Mouse (Mus musculus) forebrain, embryonic 14.5 days (tissue): ENCODE measurements around the gene Slc7a11. TPM values are rescaled to one million over a fixed set of nuclear protein-coding genes. Genes with fewer than 3 reads are reported as not detected.

Experiments used
- ATAC-seq: fragments of 200-750 bp; cut with Nextera tagmentation; 2 replicates; pipeline ENCODE4 v1.8.0; 2017; ENCODE audit warnings: mild to moderate bottlenecking, moderate library complexity
- DNase-seq: peaks from one replicate; pipeline ENCODE4 v3.0.0-alpha.2; 2015; ENCODE audit warnings: low spot score
- H3K27ac ChIP-seq: fragments of 300-500 bp; sonication (generic); 2 replicates; pipeline ENCODE4 v1.5.1; 2014; ENCODE audit warnings: low read depth, mild to moderate bottlenecking, control low read depth, low read length, moderate library complexity
- H3K27me3 ChIP-seq: fragments of 300-500 bp; sonication (generic); replicated peaks from 2 replicates; pipeline ENCODE4 v1.6.1; 2014; ENCODE audit warnings: low read length, control low read depth, mixed read lengths; ENCODE audit not compliant: control insufficient read depth, insufficient read depth
- H3K36me3 ChIP-seq: fragments of 300-500 bp; sonication (generic); 2 replicates; pipeline ENCODE4 v1.6.1; 2014; ENCODE audit warnings: low read length, control low read depth; ENCODE audit not compliant: control insufficient read depth, insufficient read depth
- H3K4me1 ChIP-seq: fragments of 300-500 bp; sonication (generic); 2 replicates; pipeline ENCODE4 v1.6.1; 2014; ENCODE audit warnings: antibody characterized with exemption, low read length, control low read depth; ENCODE audit not compliant: control insufficient read depth, insufficient read depth
- H3K4me2 ChIP-seq: fragments of 300-500 bp; sonication (generic); 2 replicates; pipeline ENCODE4 v1.6.1; 2014; ENCODE audit warnings: mild to moderate bottlenecking, control low read depth, low read length
- H3K4me3 ChIP-seq: fragments of 300-500 bp; sonication (generic); 2 replicates; pipeline ENCODE4 v1.5.1; 2014; ENCODE audit warnings: low read depth, low read length, control low read depth
- H3K9ac ChIP-seq: fragments of 300-500 bp; sonication (generic); 2 replicates; pipeline ENCODE4 v1.6.1; 2014; ENCODE audit warnings: mild to moderate bottlenecking, low read length, control low read depth, moderate library complexity
- H3K9me3 ChIP-seq: fragments of 300-500 bp; sonication (generic); replicated peaks from 2 replicates; pipeline ENCODE4 v1.6.1; 2016; ENCODE audit warnings: low read length, control low read depth, mixed read lengths; ENCODE audit not compliant: control insufficient read depth
- WGBS: fragments of 180-500 bp; shearing (Covaris S2); extraction: QIAGEN DNeasy Blood & Tissue Kit; methylation state at CpG from one replicate; pipeline ENCODE4 v1.1.7; 2014; 5-methylcytosine and 5-hydroxymethylcytosine counted together
- polyA plus RNA-seq: library from polyadenylated mRNA; unstranded; fragments of >200 nt; fragmentation: Nextera tagmentation; extraction: Ambion mirVana; gene quantifications from 2 replicates; pipeline ENCODE4 v1.2.1, GENCODE M21; 2014

Slc7a11 gene
- polyA plus RNA-seq, 1 experiment from 2014 or later = 1.9 TPM

GRCm38 (mm10) chr3:49913929-49914328, 529.5 kb downstream of the Slc7a11 start:
- H3K9ac ChIP-seq = no peak overlapping the region
- ATAC-seq (no peak), DNase-seq (peak; percentile 8)
- H3K27ac ChIP-seq = no peak overlapping the region
- WGBS = 81% methylated on average over 2 of the region's 2 CpGs
- no peaks in the 10 kb centered on the region for H3K4me1 ChIP-seq
- no peaks in the 10 kb centered on the region for H3K9me3 ChIP-seq
- H3K4me3 ChIP-seq = no peak overlapping the region
- H3K36me3 ChIP-seq = no peaks in the 10 kb centered on the region
- no peaks in the 10 kb centered on the region for H3K27me3 ChIP-seq
- no peak overlapping the region for H3K4me2 ChIP-seq

- Histone ChIP-seq H3K27me3 (no peaks in the 10 kb centered on the region), H3K36me3 (no peaks in the 10 kb centered on the region), H3K9ac (no peak overlapping the region), H3K4me3 (no peak overlapping the region), H3K4me2 (no peak overlapping the region), H3K9me3 (no peaks in the 10 kb centered on the region), H3K4me1 (no peaks in the 10 kb centered on the region), H3K27ac (no peak overlapping the region)
- DNase-seq = no peak
- ATAC-seq = no peak
- 14% methylated on average over 1 of the region's 1 CpGs for WGBS
Observed at GRCm38 (mm10) chr3:49910922-49911321, 532.5 kb downstream of the Slc7a11 start.

- Histone ChIP-seq H3K9me3 (no peaks in the 10 kb centered on the region), H3K4me1 (no peaks in the 10 kb centered on the region), H3K4me3 (no peak overlapping the region), H3K27me3 (no peaks in the 10 kb centered on the region), H3K36me3 (no peaks in the 10 kb centered on the region), H3K9ac (no peak overlapping the region), H3K4me2 (no peak overlapping the region), H3K27ac (no peak overlapping the region)
- DNase-seq (no peak), ATAC-seq (no peak)
- 68% methylated on average over 12 of the region's 12 CpGs for WGBS
Observed at GRCm38 (mm10) chr3:49908426-49909341, 534.7 kb downstream of the Slc7a11 start.

DNA sequence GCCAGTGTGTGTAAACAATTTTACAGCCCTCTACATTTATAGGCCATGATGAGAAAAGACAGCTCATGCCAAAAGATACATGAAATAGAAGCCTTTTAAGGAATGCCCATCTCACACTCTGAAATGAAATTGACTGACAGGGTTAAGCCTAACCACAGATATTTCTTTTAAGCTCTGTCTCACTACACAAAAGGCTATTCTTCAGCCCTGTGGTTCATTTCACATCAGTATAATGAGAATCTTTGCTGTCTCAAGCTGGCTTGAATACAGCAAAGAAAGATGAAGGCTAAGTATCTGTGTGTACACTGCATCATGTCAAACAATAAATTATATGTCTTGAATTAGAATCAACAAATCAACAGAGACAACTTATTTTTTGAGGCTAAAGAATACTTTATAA, 549.5 kb downstream of the Slc7a11 start:
- Histone ChIP-seq H3K27me3 (no peaks in the 10 kb centered on the region), H3K9me3 (no peaks in the 10 kb centered on the region), H3K36me3 (no peaks in the 10 kb centered on the region), H3K27ac (no peak overlapping the region), H3K9ac (no peak overlapping the region), H3K4me2 (no peak overlapping the region), H3K4me3 (no peak overlapping the region), H3K4me1 (no peaks in the 10 kb centered on the region)
- ATAC-seq (no peak), DNase-seq (peak; percentile 32)

- H3K4me1 ChIP-seq = no peaks in the 10 kb centered on the region
- no peak for ATAC-seq
Observed at GRCm38 (mm10) chr3:49887359-49887758, 556.1 kb downstream of the Slc7a11 start.

GRCm38 (mm10) chr3:49886220-49886945, 557.0 kb downstream of the Slc7a11 start:
- 11% methylated on average over 8 of the region's 8 CpGs for WGBS
- no peaks in the 10 kb centered on the region for H3K27me3 ChIP-seq
- no peaks in the 10 kb centered on the region for H3K4me1 ChIP-seq
- no peaks in the 10 kb centered on the region for H3K9me3 ChIP-seq
- no peaks in the 10 kb centered on the region for H3K36me3 ChIP-seq
- no peak overlapping the region for H3K27ac ChIP-seq
- peak; percentile 93 for ATAC-seq
- no peak overlapping the region for H3K4me3 ChIP-seq
- H3K4me2 ChIP-seq = no peak overlapping the region
- no peak overlapping the region for H3K9ac ChIP-seq
- peak; percentile 76 for DNase-seq

More at GRCm38 (mm10) chr3:49887359-49887758, 556.1 kb downstream of the Slc7a11 start:
- no peak overlapping the region for H3K27ac ChIP-seq
- H3K4me2 ChIP-seq = no peak overlapping the region
- no peaks in the 10 kb centered on the region for H3K36me3 ChIP-seq
- H3K27me3 ChIP-seq = no peaks in the 10 kb centered on the region
- DNase-seq = no peak
- no peak overlapping the region for H3K9ac ChIP-seq
- no peak overlapping the region for H3K4me3 ChIP-seq
- WGBS = 53% methylated on average over 2 of the region's 2 CpGs
- no peaks in the 10 kb centered on the region for H3K9me3 ChIP-seq

DNA sequence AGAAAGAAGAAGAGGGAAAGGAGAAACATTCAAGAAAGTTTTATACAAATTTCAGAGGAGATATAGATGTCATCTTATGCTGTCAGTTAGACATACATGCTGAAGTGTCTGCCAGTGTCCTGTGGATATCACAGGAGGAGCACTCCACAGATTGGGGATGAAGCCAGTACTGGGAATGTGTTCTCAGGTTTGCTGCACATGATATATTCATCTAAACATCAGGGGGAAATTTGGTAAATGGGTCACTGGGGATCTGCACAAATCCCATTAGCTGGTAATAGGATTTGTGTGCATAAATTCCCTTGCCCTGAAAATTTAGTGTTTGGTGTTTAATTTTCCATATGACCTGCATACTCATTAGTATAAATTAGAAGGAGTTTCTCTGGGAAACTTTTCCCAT, 562.9 kb downstream of the Slc7a11 start:
- no peak for ATAC-seq
- H3K4me2 ChIP-seq = no peak overlapping the region

GRCm38 (mm10) chr3:49870786-49871185, 572.6 kb downstream of the Slc7a11 start:
- no peaks in the 10 kb centered on the region for H3K9me3 ChIP-seq
- no peak overlapping the region for H3K4me2 ChIP-seq
- no peaks in the 10 kb centered on the region for H3K36me3 ChIP-seq
- peaks cover 17% of the 10 kb centered on the region for H3K4me1 ChIP-seq
- no peaks in the 10 kb centered on the region for H3K27me3 ChIP-seq
- ATAC-seq (no peak), DNase-seq (no peak)
- H3K4me3 ChIP-seq = no peak overlapping the region
- 85% methylated on average over 3 of the region's 3 CpGs for WGBS
- no peak overlapping the region for H3K9ac ChIP-seq
- H3K27ac ChIP-seq = no peak overlapping the region

More for the DNA sequence above, 562.9 kb downstream of the Slc7a11 start:
- DNase-seq = no peak
- Histone ChIP-seq H3K9ac (no peak overlapping the region), H3K36me3 (no peaks in the 10 kb centered on the region), H3K4me1 (no peaks in the 10 kb centered on the region), H3K4me3 (no peak overlapping the region), H3K27me3 (no peaks in the 10 kb centered on the region), H3K9me3 (no peaks in the 10 kb centered on the region), H3K27ac (no peak overlapping the region)
